Mouse (Mus musculus) natural killer cell, adult 2 months (primary cell): ENCODE results near the gene Zyg11b.
A peak's percentile ranks its signal among the peaks of the same experiment; 100 is the strongest.

Experiments used
- DNase-seq, 2 experiments: peaks; one replicate each; pipeline ENCODE4 v3.0.0; 2022; ENCODE audit warnings: low spot score in 2 of 2

Zyg11b gene

DNA sequence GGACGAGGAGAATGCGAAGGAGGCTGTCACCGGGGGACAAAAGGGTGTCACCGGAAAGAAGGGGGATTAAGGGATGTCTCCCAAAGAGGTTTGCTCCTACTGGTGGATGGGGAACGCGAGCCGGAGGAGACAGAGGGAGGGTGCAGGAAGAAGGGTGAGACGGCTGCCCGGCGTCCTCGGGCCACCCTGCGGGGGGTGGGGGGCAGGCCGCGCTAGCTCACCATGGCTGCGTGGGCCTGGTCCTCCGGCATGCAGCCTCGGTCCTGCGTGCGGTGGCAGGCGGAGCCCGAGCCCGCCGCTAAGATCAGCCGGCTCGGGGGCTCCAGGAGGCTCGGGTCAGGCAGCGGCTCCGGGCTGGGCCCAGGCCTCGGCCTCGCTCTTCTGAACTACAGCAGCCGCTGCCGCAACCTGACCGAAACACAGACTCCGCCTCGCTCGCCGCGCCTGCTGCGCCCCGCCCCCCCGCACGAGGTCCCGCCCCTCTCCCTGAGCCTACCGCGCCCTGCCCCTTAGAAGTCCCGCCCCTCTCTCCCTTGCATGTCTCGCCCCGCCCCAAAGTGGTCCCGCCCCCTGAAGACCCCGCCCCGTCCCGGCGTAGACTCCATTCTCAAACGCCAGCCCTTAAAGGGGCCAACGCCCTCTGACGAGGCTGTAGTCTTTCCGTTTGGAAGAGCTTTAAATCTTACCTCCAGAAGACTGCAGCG, at the start of gene Zyg11b:
Zyg11b (minus strand) TSS at position 427 of the 704 bp plus-strand sequence.
- peak; percentile 82 to 87 for DNase-seq

DNA sequence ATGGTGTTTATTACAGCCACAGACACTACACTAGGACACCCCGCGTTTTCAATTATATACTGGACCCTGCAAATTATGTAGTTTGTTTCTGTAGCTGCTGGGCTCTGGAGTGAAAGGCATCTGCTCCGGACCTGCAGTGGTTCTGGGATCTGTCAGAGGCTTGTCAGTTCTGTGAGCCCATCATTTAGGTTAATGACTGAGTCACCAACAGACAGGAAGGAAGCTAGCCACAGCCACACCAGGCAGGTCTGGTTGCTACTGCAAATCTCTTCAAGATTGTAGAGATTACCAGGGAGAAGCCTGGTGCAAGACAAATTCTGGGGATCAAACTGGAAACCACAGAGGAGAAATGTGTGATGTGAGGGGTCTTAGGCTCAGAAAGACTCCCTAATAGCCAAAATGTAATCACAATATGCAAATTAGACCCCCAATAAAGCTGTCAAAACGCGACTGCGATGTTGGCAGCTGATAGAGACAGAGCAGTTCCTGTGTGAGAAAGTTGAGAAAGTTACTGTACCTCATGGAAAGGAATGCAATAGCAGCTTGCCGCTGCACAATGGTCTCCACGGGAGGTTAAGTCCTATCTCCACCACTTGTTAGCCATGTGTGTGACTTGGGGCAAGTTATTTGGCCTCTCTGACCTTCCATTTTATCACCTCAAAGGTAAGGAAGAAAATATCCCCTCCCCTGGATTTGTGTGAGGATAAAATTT, 49.1 kb upstream of the Zyg11b start:
- peak; percentile 42 to 65 for DNase-seq

DNA sequence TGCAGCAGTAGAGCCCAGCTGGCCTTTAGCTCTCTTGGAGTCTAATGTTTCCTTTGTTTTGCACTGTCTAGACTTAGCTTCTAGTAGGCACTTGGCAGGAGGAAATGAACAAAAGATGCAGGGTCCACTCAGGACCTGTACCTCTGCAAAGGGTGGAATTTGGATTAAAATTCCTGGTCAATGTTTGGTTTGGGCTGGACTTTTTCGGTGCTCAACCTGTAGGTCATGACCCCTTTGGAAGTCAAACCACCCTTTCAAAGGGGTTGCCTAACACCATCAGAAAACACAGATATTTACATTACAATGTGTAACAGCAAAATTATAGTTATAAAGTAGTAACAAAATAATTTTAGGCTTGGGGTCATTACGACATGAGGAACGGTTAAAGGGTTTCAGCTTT, 48.2 kb upstream of the Zyg11b start:
- no peak for DNase-seq

DNA sequence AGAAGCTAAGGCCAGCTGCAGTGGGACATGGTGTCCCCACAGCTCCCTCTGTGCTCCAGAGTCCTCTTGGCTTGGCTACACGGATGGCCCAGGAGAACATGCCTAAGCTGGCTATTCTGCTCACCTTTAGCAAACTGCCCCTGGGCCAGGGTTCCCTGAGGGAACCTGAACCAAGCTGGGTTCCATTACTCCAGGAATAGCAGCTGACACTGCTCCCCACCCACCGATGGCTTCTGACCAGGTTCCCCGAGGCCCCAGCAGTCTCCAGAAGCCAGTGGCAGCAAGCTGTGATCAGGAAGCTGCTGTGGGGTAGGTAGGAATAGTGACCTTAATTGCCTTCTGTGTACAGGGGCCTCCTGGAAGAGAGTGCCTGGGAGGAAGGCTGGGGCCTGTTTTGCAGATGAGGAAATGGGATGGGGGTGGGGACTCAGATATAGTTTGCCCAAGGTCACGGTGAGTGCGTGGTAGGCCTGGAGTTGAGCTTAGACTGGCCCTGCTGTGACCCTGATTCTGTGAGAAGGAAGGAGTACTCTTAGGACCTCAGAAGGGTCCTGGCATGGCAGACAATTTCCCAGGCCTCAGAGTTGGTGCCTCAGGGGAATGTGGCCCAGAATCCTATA, 47.5 kb upstream of the Zyg11b start:
- no peak for DNase-seq

DNA sequence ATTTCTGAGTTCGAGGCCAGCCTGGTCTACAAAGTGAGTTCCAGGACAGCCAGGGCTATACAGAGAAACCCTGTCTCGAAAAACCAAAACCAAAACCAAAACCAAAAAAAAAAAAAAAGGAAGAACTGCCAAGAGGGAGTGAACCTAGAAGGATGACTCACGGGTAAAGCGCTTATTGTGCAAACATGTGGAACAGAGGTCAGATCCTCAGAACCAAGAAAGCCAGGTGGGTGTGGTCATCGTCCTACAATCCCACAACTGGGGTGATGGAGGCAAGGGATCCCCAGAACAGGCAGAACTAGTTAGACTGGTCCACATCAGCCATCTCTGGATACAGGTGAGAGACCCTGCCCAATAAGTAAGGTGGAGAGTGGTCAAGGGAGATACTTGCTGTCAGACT, 46.2 kb upstream of the Zyg11b start:
- DNase-seq = no peak

DNA sequence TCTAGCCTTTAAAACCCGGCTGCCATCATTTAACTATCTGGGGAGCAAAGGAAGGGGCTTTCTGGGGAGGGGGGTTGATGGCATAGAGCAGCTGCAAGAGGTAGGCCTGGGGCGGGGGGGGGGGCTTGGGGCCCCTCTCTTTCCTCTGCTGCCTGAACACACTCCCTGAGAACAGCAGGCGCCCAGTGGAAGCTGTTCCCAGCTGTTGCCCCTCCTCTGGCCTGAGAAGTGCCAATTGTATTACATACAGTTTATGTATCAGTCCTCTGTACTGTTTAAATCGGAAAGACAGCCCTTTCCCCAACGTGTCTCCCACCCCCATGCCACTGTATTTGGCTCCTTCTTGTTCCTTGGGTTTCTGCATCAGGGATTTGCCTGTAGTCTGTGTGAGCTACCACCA, 44.9 kb upstream of the Zyg11b start:
- no peak for DNase-seq

DNA sequence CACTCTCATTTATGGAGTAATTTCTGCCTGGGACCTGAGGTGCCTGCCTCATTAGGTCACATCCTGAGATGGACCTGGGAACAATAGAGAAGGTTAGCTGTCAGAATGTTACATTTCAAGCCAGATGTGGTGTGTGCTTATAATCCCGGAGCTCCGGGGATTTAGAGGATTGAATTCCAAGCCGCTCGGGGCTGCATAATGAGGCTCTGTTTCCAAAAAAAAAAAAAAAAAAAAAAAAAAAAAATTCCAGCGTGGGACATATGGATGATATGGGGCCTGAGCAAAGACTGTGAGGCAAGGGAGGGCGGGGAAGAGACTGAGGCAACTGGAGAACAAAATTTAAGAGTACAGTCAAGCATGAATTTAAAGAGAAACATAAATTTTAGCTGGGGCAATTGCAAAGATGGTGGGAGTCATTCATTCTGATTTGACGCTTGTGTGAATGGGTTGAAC, 43.8 kb upstream of the Zyg11b start:
- no peak for DNase-seq

DNA sequence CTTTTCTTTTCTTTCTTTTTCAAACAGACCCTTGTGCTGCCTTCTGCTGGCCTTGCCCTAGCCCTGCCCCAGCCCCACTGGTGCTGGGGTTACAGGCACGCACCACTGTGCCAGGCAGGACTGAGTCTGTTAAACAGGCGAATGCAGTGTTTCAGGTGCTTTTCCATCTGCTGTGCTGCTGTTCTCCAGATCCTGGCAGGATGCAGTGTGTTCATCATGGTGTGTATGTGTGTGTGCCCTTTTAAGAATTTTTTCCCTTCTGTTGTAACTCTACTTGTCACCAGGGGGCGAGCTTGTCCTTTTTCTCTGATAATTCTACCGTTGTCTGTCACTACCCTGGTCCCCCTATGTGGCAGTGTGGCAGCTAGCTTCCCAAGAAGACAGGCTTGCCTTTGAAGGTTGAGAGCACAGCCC, 38.4 kb upstream of the Zyg11b start:
- DNase-seq = peak; percentile 43 to 59

DNA sequence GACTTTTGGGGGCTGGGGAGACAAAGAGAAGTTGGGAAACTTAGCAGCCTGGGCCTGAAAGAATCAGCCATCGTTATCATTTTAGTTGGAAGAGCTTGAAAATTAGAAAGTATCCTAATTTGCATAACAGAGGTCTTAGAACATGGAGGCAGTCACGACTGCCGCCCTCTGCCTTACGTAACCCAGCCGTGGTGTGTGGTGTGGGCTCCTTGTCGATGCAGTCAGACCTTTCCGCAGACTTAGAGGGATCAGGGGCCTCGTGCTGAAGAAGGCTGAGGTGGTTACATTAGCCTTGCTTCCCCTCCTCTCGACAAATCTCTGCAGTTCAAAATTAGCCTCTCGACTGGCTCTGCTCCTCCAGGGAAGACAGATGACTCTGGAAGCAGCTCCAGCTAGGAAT, 37.9 kb upstream of the Zyg11b start:
- no peak for DNase-seq

DNA sequence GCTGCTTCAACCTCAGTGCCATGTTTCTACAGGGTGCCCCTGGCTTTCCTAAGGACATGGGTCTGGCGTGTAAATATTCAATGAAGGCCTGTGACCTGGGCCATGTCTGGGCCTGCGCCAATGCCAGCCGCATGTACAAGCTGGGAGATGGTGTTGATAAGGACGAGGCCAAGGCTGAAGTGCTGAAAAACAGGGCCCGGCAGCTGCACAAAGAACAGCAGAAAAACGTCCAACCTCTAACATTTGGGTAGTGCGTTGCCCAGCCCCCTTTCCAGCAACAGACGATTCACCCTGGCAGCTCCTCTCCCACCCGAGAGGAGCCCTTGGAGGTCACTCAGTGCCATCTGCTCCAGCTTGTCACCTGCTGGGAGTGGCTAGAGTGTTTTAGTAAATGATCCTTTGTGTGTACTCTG, 37.4 kb upstream of the Zyg11b start:
- DNase-seq = no peak

DNA sequence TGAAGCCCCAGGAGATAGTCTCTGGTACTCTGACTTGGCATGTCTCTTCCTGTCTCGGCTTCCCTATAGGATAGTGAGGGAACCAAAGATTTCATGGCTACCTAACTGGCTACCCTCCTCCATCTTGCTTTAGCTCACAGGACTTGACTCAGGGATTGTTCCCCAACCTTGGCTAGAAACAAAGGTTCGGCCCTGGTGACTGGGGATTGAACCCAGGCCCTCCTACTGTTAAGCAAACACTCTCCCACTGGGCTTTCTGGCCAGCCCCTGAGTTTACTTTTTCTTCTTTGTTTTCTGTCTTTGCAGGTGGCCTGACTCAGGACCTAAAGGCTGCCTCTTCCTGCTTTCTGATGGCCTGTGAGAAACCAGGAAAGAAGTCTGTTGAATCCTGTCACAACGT, 36.9 kb upstream of the Zyg11b start:
- DNase-seq = no peak

DNA sequence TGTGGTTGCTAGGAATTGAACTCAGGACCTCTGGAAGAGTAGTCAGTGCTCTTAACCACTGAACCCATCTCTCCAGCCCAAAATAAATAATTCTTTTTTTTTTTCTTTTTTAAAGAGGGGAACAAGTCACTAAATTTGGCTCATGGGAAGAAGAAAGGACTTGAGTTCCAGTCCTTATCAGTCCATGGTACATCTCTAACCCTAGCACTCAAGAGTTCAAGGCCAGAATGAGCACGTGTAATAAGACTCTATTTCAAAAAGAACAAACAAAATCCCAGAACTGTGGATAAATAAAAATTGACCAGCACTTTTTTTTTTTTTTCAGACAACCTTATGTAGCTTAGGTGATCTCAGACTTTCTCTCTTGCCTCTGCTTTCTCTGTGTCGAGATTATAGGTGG, 35.9 kb upstream of the Zyg11b start:
- DNase-seq = no peak

DNA sequence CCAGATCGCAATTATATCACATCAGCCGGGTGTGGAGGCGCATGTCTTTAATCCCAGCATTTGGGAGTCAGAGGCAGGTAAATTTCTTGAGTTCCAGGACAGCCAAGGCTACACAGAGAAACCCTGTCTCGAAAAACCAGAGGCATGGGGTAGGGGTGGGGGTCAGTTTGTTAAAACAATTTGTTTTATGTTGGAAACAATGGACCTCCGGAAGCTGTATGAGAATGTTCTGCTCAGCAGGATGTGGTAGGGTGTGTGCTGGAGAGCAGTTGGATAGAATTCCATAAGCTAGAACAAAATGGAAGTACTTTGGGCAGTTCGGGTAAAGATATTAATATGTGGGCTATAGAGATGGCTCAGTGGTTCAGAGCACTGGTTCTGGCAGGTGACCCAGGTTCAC, 34.5 kb upstream of the Zyg11b start:
- no peak for DNase-seq

DNA sequence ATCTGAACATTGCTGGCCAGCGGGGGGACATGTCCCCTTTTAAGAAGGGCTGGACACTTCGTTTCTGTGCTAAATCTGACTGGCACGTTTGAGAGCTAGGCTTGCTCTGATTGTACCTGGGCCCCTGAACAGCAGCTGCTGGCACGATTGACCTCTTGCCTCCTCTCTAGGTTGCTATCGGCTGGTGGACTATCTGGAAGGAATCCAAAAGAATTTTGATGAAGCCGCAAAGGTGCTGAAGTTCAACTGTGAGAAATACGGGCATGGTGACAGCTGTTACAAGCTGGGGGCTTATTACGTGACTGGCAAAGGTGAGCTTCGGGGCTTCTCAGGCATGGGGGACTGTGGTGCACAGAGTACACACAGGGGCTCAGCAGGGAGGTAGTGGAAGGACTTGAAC, 31.1 kb upstream of the Zyg11b start:
- DNase-seq = no peak

DNA sequence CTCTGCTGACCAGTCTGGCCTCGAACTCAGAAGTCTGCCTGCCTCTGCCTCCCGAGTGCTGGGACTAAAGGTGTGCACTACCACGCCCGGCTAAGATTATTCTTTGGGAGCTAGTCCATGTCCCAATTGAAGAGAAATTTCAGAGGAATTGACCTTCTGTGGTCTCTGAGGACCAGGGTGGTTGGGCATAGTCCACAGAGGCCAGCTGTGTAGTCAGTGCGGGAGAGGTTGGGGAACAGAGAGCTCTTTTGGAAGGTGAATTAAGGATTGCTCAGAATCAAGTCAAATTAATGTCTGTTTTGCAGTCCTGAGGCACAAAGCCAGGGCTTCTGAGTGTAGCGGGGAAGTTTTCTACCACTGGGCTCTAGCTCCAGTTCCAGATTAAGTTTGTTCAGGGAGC, 28.9 kb upstream of the Zyg11b start:
- no peak for DNase-seq

DNA sequence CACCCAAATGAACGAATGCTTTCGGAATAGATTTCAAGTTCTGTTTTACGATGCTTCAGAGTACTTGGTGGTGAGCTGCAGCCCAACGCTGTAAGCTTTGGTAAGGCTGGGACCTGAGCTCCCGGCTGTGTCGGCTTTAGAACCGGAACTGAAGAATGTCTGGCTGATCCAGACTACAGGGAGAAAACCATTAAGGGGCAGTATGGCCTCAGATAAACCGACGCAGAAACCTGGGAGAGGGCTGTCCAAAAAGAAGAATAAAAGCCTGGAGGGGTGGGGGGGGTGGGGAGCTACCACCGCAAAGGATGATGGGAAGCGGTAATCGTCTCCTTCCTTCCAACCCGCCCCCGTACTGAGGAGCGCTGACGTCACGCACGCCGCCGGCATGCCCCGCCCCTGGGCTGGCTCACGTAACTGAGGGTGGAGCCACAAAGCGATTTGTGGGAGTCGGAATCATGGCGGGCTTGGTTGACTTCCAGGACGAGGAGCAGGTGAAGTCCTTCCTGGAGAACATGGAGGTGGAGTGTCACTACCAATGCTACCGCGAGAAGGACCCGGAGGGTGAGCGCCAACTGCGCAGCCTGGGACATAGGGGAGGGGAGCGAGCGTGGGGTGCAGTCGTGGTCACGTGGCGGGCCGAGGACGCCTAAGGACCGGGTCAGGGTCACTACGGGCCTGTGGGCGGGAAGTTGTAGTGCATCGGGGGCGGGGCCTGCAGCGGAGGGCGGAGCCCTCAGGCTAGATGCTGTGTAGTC, 27.0 kb upstream of the Zyg11b start, which contains the start of gene Coa7:
Coa7 (plus strand) TSS at position 411 of the 755 bp plus-strand sequence.
- DNase-seq = peak; percentile 98

DNA sequence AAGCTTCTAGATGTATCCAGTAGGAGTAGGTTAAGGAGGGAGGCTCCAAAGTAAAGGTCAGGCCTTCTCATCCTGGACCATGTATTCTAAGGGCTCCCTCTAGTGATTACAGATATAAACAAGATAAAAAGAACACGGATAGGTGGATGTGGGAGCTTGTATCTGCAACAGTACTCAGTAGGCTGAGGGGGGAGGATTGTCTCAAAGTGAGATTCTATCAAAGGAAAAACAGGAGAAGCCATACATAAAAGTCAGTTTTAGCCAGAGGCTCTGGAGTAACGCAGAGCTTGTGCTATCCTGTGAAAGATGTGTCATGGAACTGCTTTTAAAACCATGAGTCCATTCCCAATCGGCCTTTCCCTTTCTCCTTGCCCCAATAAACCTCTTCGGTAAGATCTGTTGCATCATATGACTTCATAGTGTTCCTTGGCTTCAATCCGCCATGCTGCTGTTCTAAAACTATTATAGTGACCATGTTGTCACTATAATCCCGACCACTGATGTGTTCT, 26.2 kb upstream of the Zyg11b start:
- peak; percentile 18 to 19 for DNase-seq

DNA sequence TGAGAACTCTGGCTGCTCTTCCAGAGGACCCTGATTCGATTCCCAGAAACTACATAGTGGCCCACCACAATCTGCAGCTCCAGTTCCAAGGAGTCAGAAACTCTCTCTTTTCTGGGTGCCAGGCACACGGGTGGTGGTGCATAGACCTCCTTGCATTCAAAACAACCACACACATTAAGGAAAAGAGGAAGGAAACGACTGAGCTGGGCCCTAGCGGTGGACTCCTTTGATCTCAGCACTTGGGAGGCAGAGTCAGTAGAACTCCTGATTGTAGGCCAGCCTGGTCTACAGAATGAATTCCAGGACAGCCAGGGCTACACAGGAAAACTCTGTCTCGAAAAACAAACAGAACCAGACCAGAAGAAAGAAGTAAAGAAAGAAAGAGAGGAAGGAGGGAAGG, 22.7 kb upstream of the Zyg11b start:
- no peak for DNase-seq

DNA sequence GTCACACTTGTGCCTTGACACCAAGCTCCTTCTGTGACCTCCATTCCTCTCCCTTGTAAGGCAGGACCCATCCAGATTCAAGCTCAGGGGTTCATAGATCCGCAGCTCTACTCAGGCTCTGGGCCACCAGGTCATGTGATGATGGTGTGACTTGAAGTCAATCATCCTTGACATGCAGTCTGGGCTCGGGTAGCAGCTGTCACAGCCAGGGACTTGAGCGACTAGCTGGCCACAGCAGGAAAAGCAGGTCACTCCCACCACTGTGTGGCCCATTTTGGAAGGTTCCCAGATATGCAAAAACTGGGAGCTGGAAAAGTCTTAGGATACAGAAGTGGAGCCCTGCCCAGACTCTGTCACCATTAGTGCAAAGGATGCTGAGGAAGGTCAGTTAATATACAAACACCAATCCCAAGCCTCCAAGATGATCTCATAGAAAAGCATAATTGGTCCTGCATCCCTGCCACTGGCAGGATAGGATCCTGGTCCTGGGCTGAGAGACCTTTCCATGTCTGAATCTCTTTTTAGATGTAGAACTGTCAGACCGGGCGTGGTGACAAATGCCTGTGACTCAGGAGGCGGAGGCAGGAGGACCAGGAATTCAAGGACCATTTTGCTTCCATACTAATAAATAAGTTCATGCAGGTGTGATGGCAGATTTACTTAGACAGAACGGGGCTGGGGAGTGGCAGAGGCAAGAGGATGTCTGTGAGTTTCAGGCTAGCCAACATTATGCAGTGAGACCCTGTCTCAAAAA, 19.9 kb upstream of the Zyg11b start:
- DNase-seq = peak in 1 of 2 experiments; percentile 64

DNA sequence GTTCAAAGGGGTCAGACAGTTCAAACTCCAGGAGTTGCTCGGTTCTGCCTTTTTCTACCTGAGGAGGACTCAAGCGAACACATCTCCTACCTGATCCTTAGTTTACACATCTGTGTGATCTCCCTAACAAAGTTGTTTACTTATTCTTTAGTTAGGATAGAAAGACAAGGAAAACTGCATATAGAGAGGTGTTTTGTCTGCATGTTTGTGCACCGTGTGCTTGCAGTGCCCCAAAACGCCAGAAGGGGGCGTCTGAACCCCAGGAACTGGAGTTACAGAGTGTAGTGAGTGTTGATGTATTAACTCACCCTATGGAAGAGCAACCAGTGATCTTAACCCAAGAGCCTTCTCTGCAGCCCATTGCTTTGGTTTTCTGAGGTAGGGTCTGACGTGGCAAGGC, 18.9 kb upstream of the Zyg11b start:
- DNase-seq = peak; percentile 22 to 66
